Mouse (Mus musculus): ENCODE results near the gene Ston2. TPM values are rescaled to one million over a fixed set of nuclear protein-coding genes. Genes with fewer than 3 reads are reported as not detected.

Ston2 gene
- polyA plus RNA-seq, 1 experiment from 2014 or later = 11.1 TPM

Small RNA genes lying within 50 kb of the gene (microRNA-seq; reads per million reads assigned to microRNA genes)
- gene Gm22015 = not detected

Other genes starting within 250 kb of the Ston2 start
- gene Gtf2a1, start 197.9 kb downstream of the Ston2 start, polyA plus RNA-seq (2015; fragmentation: Nextera tagmentation; extraction: Ambion mirVana) = 42.9 and 46.3 TPM in 2 replicates
- 106 and 116 TPM in 2 replicates for gene Sel1l, start 60.8 kb upstream of the Ston2 start, polyA plus RNA-seq (2015; fragmentation: Nextera tagmentation; extraction: Ambion mirVana)

Measured in lung, embryonic 15.5 days (tissue).